ENCODE assay signal across 7 mouse cellular contexts in genomic region chr10:93282526-93282964, GRCm38 (mm10). TPM values are rescaled to one million over a fixed set of nuclear protein-coding genes. Genes with fewer than 3 reads are reported as not detected.
DNase-seq lines count a peak whose midpoint lies in the region; ATAC-seq lines count a peak whose summit lies in the region.

No protein-coding gene starts in this region.

- 0 out of 2 replicates have a peak overlapping the region, but pooled peaks have one; percentile 4 for H3K4me2 ChIP-seq in kidney, embryonic 15.5 days
- no peak overlapping the region for H3K4me2 ChIP-seq in intestine, embryonic 15.5 days (replicated peaks)
- no peak overlapping the region for H3K4me2 ChIP-seq in liver, embryonic 12.5 days

- H3K4me1 ChIP-seq in kidney, embryonic 15.5 days, result peaks cover 72% of the 10 kb centered on the region
- H3K4me1 ChIP-seq in intestine, embryonic 15.5 days (replicated peaks), result no peaks in the 10 kb centered on the region
- peaks cover 8% of the 10 kb centered on the region; the same call in 1 of the 2 replicates for H3K4me1 ChIP-seq in liver, embryonic 12.5 days

- DNase-seq in urinary bladder, postnatal 14 days (ENCODE audit: low spot score), result peak; percentile 25
- DNase-seq in urinary bladder, postnatal 4 days (ENCODE audit: low spot score in 2 of 2), result no peak
- peak; percentile 73 to 75 for DNase-seq in heart, adult 9 months (ENCODE audit: low spot score in 2 of 2)
- no peak for DNase-seq in layer of hippocampus, postnatal 10 days (ENCODE audit: low spot score in 2 of 2)

- H3K36me3 ChIP-seq in kidney, embryonic 15.5 days, result peaks cover 58% of the 10 kb centered on the region
- no peaks in the 10 kb centered on the region for H3K36me3 ChIP-seq in intestine, embryonic 15.5 days
- peaks cover 10% of the 10 kb centered on the region; the same call in 1 of the 2 replicates for H3K36me3 ChIP-seq in liver, embryonic 12.5 days

- H3K27me3 ChIP-seq in kidney, embryonic 15.5 days, result no peaks in the 10 kb centered on the region
- H3K27me3 ChIP-seq in intestine, embryonic 15.5 days (replicated peaks), result no peaks in the 10 kb centered on the region
- no peaks in the 10 kb centered on the region for H3K27me3 ChIP-seq in liver, embryonic 12.5 days (replicated peaks)

- H3K27ac ChIP-seq in kidney, embryonic 15.5 days, result peak overlapping the region; percentile 38
- no peak overlapping the region for H3K27ac ChIP-seq in intestine, embryonic 15.5 days
- H3K27ac ChIP-seq in liver, embryonic 12.5 days, result no peak overlapping the region

- H3K9me3 ChIP-seq in kidney, embryonic 15.5 days (replicated peaks), result no peaks in the 10 kb centered on the region
- H3K9me3 ChIP-seq in intestine, embryonic 15.5 days, result no peaks in the 10 kb centered on the region
- H3K9me3 ChIP-seq in liver, embryonic 12.5 days (replicated peaks), result no peaks in the 10 kb centered on the region

- H3K4me3 ChIP-seq in kidney, embryonic 15.5 days (replicated peaks), result no peak overlapping the region
- no peak overlapping the region for H3K4me3 ChIP-seq in intestine, embryonic 15.5 days (replicated peaks)
- no peak overlapping the region for H3K4me3 ChIP-seq in liver, embryonic 12.5 days

- H3K9ac ChIP-seq in kidney, embryonic 15.5 days, result no peak overlapping the region
- no peak overlapping the region for H3K9ac ChIP-seq in intestine, embryonic 15.5 days
- H3K9ac ChIP-seq in liver, embryonic 12.5 days, result no peak overlapping the region

- WGBS in kidney, embryonic 15.5 days, result 26% methylated on average over 12 of the region's 12 CpGs
- WGBS in intestine, embryonic 15.5 days, result 59% methylated on average over 12 of the region's 12 CpGs
- 79% methylated on average over 12 of the region's 12 CpGs for WGBS in liver, embryonic 12.5 days (ENCODE audit: insufficient replicate concordance)

- ATAC-seq in kidney, embryonic 15.5 days (replicated peaks; ENCODE audit: low FRiP score), result peak; percentile 71
- no peak for ATAC-seq in intestine, embryonic 15.5 days
- ATAC-seq in liver, embryonic 12.5 days, result no peak

RNA-seq across cellular contexts. Expression of gene Elk3, which starts 28.4 kb away (rescaled TPM):
- 41.9 and 43.7 TPM in 2 replicates for polyA plus RNA-seq in kidney, embryonic 15.5 days (2015; fragmentation: Nextera tagmentation; extraction: Ambion mirVana)
- 10 to 100 TPM; 12.3 to 12.8 TPM for total RNA-seq in layer of hippocampus, postnatal 10 days (2021)
- 21.9 and 22.3 TPM in 2 replicates for polyA plus RNA-seq in intestine, embryonic 15.5 days (2015; fragmentation: Nextera tagmentation; extraction: Ambion mirVana)
- 8.6 and 9.6 TPM in 2 replicates for polyA plus RNA-seq in liver, embryonic 12.5 days (2016; fragmentation: Nextera tagmentation; extraction: Ambion mirVana)

Comparison
In these comparisons a context has a peak if more than half of its experiments do, and no peak if none do; other contexts are left out.
1. DNase-seq: peak in urinary bladder, postnatal 14 days (single experiment) and heart, adult 9 months (2 of 2); none in urinary bladder, postnatal 4 days (0 of 2) and layer of hippocampus, postnatal 10 days (0 of 2).